Mouse (Mus musculus) splenic B cell, adult 2 months (primary cell): ENCODE data around the gene Srcap.

Experiments
- DNase-seq: peaks from one replicate; pipeline ENCODE4 v3.0.0-alpha.2; 2011; ENCODE audit warnings: low read depth, low spot score
- H3K27me3 ChIP-seq: 2 replicates; pipeline ENCODE4 v1.6.1; 2012; ENCODE audit warnings: mild to moderate bottlenecking, low read length, moderate library complexity, mixed read lengths; ENCODE audit not compliant: control insufficient read depth, poor library complexity, insufficient read depth, severe bottlenecking
- H3K36me3 ChIP-seq: 2 replicates; pipeline ENCODE4 v1.6.1; 2012; ENCODE audit warnings: mild to moderate bottlenecking, low read length, moderate library complexity, mixed read lengths; ENCODE audit not compliant: control insufficient read depth, poor library complexity, insufficient read depth, severe bottlenecking

The Srcap gene

GRCm38 (mm10) chr7:127574115-127574514, 62.3 kb downstream of the Srcap start:
- DNase-seq = peak; percentile 9
- 0 out of 2 replicates have a peak, but pooled peaks cover 2% of the 10 kb centered on the region for H3K36me3 ChIP-seq
- no peaks in the 10 kb centered on the region for H3K27me3 ChIP-seq

DNA sequence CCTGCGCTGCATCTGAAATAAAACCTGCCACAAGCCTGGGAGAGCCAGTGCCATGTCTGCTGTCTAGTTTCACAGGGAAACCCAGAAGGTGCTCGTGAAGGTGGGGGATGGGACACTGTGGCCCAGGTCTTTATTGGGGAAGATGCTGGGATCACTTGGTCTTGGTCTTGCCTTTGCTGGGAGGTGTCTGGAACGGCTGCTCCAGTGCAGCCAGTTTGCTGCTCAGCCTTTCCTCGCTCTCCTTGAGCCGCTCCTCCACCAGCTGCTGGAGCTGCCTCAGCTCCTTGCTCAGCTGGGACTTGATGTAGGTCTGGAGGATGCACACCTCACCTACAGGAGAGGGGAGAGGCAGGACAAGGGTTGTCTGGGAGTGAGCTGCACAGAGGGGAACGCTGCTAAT, 71.5 kb downstream of the Srcap start:
- DNase-seq = no peak
- H3K36me3 ChIP-seq = peaks cover 6% of the 10 kb centered on the region
- H3K27me3 ChIP-seq = no peaks in the 10 kb centered on the region

GRCm38 (mm10) chr7:127585031-127585430, 73.2 kb downstream of the Srcap start:
- DNase-seq = no peak
- H3K27me3 ChIP-seq = no peaks in the 10 kb centered on the region
- peaks cover 6% of the 10 kb centered on the region for H3K36me3 ChIP-seq

- no peak for DNase-seq
- H3K36me3 ChIP-seq = peaks cover 8% of the 10 kb centered on the region
Measured at GRCm38 (mm10) chr7:127586149-127586548, 74.4 kb downstream of the Srcap start.

GRCm38 (mm10) chr7:127587196-127587595, 75.4 kb downstream of the Srcap start:
- DNase-seq = no peak
- no peaks in the 10 kb centered on the region for H3K27me3 ChIP-seq
- H3K36me3 ChIP-seq = peaks cover 10% of the 10 kb centered on the region

More at GRCm38 (mm10) chr7:127586149-127586548, 74.4 kb downstream of the Srcap start:
- no peaks in the 10 kb centered on the region for H3K27me3 ChIP-seq

DNA sequence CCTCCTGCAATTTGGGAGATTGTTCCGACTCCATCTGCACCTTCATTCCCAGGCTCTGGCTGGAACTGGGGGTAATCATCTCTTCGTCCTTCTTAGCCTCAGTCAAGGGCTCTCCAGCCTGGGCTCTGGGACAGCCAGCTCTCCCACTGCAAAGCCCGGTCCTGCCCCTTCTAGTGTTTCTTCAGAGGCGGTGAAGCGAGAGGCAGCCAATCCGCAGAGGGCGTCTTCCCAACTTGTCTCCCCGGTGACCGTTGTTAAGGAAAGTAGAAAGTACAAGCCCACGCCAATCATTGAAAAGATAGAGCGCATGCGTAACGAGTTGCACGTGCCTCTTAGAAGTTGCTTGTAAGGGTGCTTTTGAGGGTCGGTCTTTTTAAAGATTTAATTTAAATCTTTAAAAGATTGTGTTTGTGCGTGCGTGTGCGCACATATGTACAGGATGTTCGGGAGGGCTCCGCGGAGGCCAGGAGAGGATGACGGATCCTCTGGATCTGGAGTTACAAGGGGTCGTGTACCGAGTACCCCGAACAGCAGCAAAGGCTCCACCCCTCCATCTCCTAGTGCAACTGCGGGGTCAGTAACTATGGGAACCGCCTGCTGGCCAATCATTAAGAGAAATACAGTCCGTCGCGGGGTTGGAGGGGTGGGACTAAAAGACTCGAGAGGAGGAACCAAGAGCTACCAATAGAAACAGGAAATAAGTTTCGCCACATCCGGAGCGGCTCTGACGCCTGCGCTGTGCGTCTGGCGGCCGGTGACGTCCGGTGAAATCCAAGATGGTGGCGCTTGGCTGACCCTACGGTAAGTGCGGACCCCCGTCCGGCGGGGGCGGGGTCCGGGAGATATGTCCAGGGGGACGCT, 76.5 kb downstream of the Srcap start, which contains the start of the genes Ccdc189 and Rnf40:
Ccdc189 (minus strand) TSS at position 585 of the 861 bp plus-strand sequence.
Rnf40 (plus strand) TSS at position 757 of the 861 bp plus-strand sequence.
- DNase-seq = peak; percentile 97
- peaks cover 6% of the 10 kb centered on the region for H3K36me3 ChIP-seq

DNA sequence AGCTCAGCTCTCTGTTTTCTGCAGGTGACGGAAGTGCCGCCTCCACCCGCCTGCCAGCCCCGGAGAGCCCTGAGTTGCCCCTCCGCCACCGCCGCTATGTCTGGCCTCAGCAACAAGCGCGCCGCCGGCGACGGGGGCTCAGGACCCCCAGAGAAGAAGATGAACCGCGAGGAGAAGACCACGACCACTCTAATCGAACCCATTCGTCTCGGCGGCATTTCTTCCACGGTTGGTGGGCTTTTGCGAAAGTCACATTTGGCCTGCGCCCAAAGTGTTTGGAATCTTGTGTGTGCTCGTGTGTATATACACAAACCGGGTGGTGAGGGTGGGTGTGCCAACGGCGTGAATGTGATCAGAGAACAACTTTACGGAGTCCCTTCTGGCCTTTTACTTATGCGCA, 77.1 kb downstream of the Srcap start:
- no peaks in the 10 kb centered on the region for H3K27me3 ChIP-seq
- no peak for DNase-seq
- peaks cover 8% of the 10 kb centered on the region for H3K36me3 ChIP-seq

More for the DNA sequence above, 76.5 kb downstream of the Srcap start, which contains the start of the genes Ccdc189 and Rnf40:
- H3K27me3 ChIP-seq = no peaks in the 10 kb centered on the region

- H3K36me3 ChIP-seq = peaks cover 12% of the 10 kb centered on the region
- DNase-seq = no peak
Measured at GRCm38 (mm10) chr7:127589637-127590036, 77.9 kb downstream of the Srcap start.

GRCm38 (mm10) chr7:127591108-127591507, 79.3 kb downstream of the Srcap start:
- DNase-seq = no peak
- H3K36me3 ChIP-seq = peaks cover 23% of the 10 kb centered on the region
- H3K27me3 ChIP-seq = no peaks in the 10 kb centered on the region

More at GRCm38 (mm10) chr7:127589637-127590036, 77.9 kb downstream of the Srcap start:
- H3K27me3 ChIP-seq = no peaks in the 10 kb centered on the region

DNA sequence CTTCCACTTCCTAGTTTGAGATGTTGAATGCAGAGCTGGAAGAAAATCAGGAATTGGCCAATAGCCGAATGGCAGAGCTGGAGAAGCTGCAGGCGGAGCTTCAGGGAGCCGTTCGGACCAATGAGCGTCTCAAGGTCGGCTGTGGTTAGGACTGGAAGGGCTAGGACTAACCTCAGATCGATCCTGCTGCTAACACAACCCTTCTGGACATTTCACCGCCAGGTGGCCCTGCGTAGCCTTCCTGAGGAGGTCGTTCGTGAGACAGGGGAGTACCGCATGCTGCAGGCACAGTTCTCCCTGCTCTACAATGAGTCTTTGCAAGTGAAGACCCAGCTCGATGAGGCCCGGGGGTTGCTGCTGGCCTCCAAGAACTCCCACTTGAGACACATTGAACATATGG, 80.8 kb downstream of the Srcap start:
- no peaks in the 10 kb centered on the region for H3K27me3 ChIP-seq

DNA sequence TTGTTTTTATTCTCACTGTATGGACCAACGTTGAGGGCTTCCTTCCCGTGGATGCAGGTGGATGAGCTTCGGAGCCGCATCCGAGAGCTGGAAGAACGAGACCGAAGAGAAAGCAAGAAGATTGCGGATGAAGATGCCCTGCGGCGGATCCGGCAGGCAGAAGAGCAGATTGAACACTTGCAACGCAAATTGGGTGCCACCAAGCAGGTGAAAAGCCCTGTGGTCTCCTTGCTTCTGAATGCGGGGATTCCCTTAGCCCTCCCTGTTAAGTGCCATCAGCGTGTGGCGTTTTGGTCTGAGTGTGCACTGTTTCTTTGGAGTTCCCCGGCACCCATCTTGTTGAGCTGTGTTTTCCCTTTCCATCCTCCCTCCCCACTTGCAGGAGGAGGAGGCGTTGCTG, 85.0 kb downstream of the Srcap start:
- Histone ChIP-seq H3K36me3 (peaks cover 26% of the 10 kb centered on the region), H3K27me3 (no peaks in the 10 kb centered on the region)
- DNase-seq = no peak

More for the DNA sequence above, 80.8 kb downstream of the Srcap start:
- DNase-seq = no peak
- peaks cover 28% of the 10 kb centered on the region for H3K36me3 ChIP-seq

- no peak for DNase-seq
- peaks cover 17% of the 10 kb centered on the region for H3K36me3 ChIP-seq
- no peaks in the 10 kb centered on the region for H3K27me3 ChIP-seq
Measured at GRCm38 (mm10) chr7:127600612-127601011, 88.8 kb downstream of the Srcap start.

DNA sequence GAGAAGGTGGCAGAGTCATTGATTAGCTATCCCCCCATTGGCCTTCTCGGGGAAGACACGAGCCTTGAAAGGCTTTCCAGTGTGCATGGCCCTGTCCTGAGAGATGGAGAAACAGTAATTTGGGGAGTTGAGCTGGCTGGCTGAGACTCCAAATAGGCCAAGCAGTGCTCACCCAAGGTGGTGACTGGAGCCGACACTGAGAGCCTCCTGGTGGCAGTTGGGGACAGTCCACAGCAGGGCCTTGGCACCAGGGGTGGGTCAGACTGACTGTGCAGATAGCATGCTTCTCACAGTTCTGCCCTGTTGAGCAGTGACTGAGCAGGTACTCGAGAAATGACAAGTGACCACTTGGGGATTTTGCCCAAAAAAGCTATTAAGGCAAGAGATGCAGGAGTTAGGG, 90.0 kb downstream of the Srcap start:
- Histone ChIP-seq H3K27me3 (no peaks in the 10 kb centered on the region), H3K36me3 (peaks cover 12% of the 10 kb centered on the region)
- DNase-seq = no peak

DNA sequence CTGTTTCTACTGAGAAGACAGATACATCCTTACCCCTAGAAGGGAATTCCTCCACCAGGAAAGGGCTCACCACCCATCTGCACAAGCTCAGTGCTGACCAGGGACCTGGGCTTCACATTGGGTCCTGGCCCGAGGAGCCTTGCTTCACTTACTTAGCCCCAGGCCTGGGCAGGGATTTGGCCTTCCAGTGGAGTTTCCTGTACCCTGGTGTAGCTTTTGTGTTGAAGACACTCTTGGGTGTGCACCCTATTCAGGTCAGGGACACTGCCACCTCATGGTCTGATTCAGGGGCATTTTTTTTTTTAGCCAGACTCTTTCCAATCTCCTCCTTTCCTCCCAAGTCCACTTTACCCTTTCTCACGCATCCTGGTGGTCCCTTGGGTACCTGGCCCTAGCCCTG, 91.1 kb downstream of the Srcap start:
- no peak for DNase-seq
- Histone ChIP-seq H3K27me3 (no peaks in the 10 kb centered on the region), H3K36me3 (peaks cover 8% of the 10 kb centered on the region)

DNA sequence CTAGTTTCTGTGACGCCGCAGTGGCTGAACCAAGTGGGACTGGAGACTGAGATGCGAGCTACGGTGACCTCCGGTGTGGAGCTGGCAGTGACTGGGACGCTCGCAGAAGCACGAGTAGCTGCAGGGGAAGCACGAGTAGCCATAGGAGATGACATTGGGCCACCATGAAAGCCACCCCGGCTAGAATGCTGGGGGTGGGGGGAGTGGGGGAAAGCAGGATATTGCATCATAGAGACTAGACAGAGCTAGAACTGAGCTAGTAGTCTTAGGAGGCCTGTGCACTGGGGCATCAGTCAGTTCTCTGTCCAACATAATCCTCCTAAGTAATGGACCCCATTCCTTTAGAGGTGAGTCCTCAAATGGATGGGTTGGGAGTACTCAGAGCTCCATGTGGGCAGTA, 92.5 kb downstream of the Srcap start:
- no peaks in the 10 kb centered on the region for H3K27me3 ChIP-seq
- peaks cover 8% of the 10 kb centered on the region for H3K36me3 ChIP-seq
- no peak for DNase-seq
